Mouse (Mus musculus): ENCODE data around the gene Ube2c. TPM values are rescaled to one million over a fixed set of nuclear protein-coding genes. Genes with fewer than 3 reads are reported as not detected.
"Not testable (repeated sequence)": the region's sequence is repeated elsewhere in the genome, so short reads cannot be mapped to it uniquely, and the experiment has no call there.

Gene Ube2c
- polyA plus RNA-seq, 1 experiment from 2014 or later, result 520 TPM

DNA sequence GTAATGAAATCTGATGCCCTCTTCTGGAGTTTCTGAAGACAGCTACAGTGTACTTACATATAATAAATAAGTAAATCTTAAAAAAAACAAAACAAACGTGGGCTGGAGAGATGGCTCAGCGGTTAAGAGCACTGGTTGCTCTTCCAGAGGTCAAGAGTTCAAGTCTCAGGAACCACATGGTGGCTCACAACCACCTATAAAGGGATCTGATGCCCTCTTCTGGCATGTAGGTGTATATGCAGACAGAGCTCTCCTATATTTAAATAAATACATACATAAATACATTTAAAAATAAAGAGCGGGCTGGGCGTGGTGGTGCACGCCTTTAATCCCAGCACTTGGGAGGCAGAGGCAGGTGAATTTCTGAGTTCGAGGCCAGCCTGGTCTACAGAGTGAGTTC lies 28.9 kb downstream of the Ube2c start:
- not testable (repeated sequence) for H3K27me3 ChIP-seq (ENCODE audit: control insufficient read depth, insufficient read depth, low read length); H3K9me3 ChIP-seq (ENCODE audit: control insufficient read depth, low read length); H3K4me1 ChIP-seq (replicated peaks; ENCODE audit: control insufficient read depth, insufficient read depth, low read length); ATAC-seq (ENCODE audit: low FRiP score); H3K27ac ChIP-seq (ENCODE audit: low read depth, low read length); H3K9ac ChIP-seq (ENCODE audit: low read depth, low read length); H3K36me3 ChIP-seq (ENCODE audit: control insufficient read depth, insufficient read depth, low read length); H3K4me2 ChIP-seq (replicated peaks; ENCODE audit: low read depth, low read length); DNase-seq (ENCODE audit: low spot score); H3K4me3 ChIP-seq (ENCODE audit: low read depth, low read length)
- WGBS, result 88% methylated on average over 6 of the region's 6 CpGs

DNA sequence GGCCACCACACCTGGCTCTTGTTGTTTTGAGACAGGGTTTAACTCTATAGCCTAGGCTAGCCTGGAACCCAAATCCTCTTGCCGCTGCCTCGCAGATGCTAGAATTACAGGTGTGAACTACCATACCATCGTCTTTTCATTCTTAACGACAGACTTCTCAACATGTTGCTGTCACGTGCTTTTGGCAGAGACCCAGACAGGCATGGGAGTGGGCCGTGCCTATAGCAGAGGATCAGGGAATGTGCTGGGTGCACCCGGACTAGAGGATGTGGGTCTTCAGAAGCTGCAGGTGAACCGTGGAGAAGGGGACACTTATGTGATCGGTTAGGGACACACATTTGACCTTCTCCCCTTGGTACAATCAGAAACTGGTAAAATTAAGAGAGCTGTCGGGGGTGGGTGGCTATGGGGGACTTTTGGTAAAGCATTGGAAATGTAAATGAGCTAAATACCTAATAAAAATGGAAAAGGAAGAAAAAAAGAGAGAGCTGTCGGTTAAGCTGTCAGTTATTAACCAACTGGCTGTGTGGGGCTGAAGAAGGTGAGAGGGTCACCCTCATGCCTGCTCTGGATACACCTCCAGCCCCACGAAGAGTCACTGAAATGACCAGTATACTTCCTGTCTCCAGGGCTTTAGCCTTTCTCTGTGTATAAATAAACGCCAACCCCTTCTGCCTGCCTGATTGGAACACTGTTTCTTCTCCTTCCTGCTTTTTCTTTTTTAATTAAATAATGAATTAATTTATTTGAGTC lies 30.7 kb downstream of the Ube2c start:
- 93% methylated on average over 13 of the region's 13 CpGs for WGBS
- peaks cover 3% of the 10 kb centered on the region; the same call in 1 of the 2 replicates for H3K36me3 ChIP-seq (ENCODE audit: control insufficient read depth, insufficient read depth, low read length)

DNA sequence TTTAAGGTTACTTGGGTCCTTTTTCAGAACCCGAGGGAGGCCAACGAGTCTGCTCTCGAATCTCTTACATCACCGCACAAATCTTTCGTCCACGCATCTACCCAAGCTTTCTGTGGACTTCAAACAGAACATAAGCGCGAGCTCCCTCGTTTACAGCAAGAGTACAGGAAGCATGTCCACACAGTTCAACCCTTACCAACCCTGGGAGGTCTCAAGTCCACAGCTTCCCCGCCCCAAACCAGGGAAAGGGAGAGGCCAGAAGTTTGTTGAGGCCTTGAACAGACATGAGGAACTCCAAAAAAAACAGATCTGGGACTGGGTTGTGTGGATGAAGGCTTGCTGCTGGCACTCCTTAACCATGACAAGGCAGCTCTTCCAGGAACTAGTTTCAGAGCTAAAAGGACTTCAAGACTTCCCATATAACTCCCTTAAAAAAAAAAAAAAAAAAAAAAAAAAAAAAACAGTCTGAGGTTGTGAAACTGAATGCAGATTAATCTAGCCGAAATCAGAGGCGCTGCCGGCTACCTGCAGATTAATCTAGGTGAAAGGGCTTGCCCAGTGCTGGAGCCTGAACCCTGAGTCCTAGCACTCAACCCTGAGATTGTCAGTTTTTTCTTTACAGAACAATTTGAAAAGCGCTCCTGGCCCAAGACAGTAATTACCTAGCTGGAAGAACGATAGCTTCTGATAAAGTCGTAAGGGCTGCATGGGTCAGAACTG lies 33.7 kb downstream of the Ube2c start:
- no peak for ATAC-seq (ENCODE audit: low FRiP score)
- 92% methylated on average over 16 of the region's 16 CpGs for WGBS
- no peaks in the 10 kb centered on the region for H3K27me3 ChIP-seq (ENCODE audit: control insufficient read depth, insufficient read depth, low read length)
- peaks cover 4% of the 10 kb centered on the region for H3K4me1 ChIP-seq (replicated peaks; ENCODE audit: control insufficient read depth, insufficient read depth, low read length)
- H3K4me2 ChIP-seq (replicated peaks; ENCODE audit: low read depth, low read length), result peak overlapping the region; percentile 51; the same call in 1 of the 2 replicates
- H3K36me3 ChIP-seq (ENCODE audit: control insufficient read depth, insufficient read depth, low read length), result peaks cover 3% of the 10 kb centered on the region; the same call in 1 of the 2 replicates
- no peak overlapping the region for H3K27ac ChIP-seq (ENCODE audit: low read depth, low read length)
- peak overlapping the region; percentile 83; the same call in 1 of the 2 replicates for H3K4me3 ChIP-seq (ENCODE audit: low read depth, low read length)
- H3K9me3 ChIP-seq (ENCODE audit: control insufficient read depth, low read length), result no peaks in the 10 kb centered on the region
- no peak for DNase-seq (ENCODE audit: low spot score)
- H3K9ac ChIP-seq (ENCODE audit: low read depth, low read length), result peak overlapping the region; percentile 68; the same call in 1 of the 2 replicates

More for the DNA sequence above, 30.7 kb downstream of the Ube2c start:
- Histone ChIP-seq H3K9me3 (ENCODE audit: control insufficient read depth, low read length) (no peaks in the 10 kb centered on the region), H3K4me3 (ENCODE audit: low read depth, low read length) (no peak overlapping the region), H3K27me3 (ENCODE audit: control insufficient read depth, insufficient read depth, low read length) (no peaks in the 10 kb centered on the region), H3K27ac (ENCODE audit: low read depth, low read length) (no peak overlapping the region), H3K4me1 (replicated peaks; ENCODE audit: control insufficient read depth, insufficient read depth, low read length) (peaks cover 4% of the 10 kb centered on the region), H3K9ac (ENCODE audit: low read depth, low read length) (no peak overlapping the region), H3K4me2 (replicated peaks; ENCODE audit: low read depth, low read length) (no peak overlapping the region)
- no peak for DNase-seq (ENCODE audit: low spot score)
- ATAC-seq (ENCODE audit: low FRiP score), result no peak

DNA sequence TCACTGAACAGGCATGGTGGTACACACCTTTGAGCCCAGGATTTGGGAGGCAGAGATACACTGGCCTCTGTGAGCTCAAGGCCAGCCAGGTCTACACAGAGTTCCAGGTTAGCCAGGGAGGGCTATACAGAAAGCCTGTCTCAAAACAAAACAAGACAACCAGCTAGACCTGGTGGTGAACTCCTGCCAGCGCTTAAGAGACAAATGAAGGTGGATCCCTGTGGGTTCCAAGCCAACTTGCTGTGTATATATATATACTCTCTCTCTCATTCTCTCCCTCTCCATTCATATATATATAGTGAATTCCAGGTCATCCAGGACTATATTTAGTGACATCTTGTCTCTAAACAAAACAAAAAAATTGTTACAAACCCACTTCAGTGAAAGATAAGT lies 34.2 kb downstream of the Ube2c start:
- DNase-seq (ENCODE audit: low spot score) (no peak), ATAC-seq (ENCODE audit: low FRiP score) (no peak)
- Histone ChIP-seq H3K27me3 (ENCODE audit: control insufficient read depth, insufficient read depth, low read length) (no peaks in the 10 kb centered on the region), H3K36me3 (ENCODE audit: control insufficient read depth, insufficient read depth, low read length) (peaks cover 6% of the 10 kb centered on the region; the same call in 1 of the 2 replicates), H3K9ac (ENCODE audit: low read depth, low read length) (peak overlapping the region; percentile 68; the same call in 1 of the 2 replicates), H3K4me1 (replicated peaks; ENCODE audit: control insufficient read depth, insufficient read depth, low read length) (peaks cover 4% of the 10 kb centered on the region), H3K9me3 (ENCODE audit: control insufficient read depth, low read length) (no peaks in the 10 kb centered on the region), H3K4me2 (replicated peaks; ENCODE audit: low read depth, low read length) (peak overlapping the region; percentile 51), H3K4me3 (ENCODE audit: low read depth, low read length) (peak overlapping the region; percentile 83), H3K27ac (ENCODE audit: low read depth, low read length) (no peak overlapping the region)
- 69% methylated on average over 1 of the region's 1 CpGs for WGBS

DNA sequence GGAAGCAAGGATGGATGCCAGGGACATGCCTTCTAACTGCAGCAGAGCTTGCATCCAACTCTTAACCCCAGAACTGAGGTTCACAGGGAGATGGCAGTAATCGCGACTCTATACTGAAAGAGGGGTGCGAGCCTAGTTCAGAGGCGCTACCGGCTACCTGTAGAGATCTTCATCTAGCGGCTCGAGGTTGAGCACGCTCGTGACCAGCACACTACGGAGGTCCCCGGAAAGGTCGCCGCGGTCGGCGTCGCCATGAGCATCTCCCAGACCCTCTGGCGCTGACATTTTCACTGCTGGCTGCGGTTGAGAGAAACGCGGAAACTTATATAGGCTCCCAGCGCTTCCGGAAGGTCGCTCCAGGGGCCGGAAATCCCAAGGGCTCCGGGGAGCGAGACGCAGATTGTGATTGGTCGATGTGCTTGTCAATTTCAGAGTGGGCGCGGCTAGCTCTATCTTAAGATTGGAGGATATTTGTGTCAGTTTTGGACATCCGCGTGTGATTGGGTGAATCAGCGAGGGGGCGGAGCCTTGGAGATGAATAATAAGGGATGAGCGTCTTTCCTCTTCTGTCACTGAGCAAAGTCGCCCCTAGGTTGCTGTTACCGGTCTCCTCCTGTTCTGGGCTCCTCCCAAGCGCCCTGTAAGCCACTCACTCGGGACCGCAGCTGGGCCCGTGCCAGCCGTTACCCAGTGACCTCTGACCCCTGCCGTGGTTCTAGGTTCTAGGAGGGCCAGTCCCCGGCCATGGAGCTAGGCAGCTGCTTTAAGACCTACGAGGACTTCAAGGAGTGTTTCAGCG lies 35.0 kb downstream of the Ube2c start, which contains the start of the genes Acot8 and Zswim3:
Gene Acot8 (minus strand): TSS at position 350 of the 799 bp plus-strand sequence.
Gene Zswim3 (plus strand): TSS at position 566 of the 799 bp plus-strand sequence.
- Histone ChIP-seq H3K9me3 (ENCODE audit: control insufficient read depth, low read length) (no peaks in the 10 kb centered on the region), H3K36me3 (ENCODE audit: control insufficient read depth, insufficient read depth, low read length) (peaks cover 3% of the 10 kb centered on the region; the same call in 1 of the 2 replicates), H3K4me1 (replicated peaks; ENCODE audit: control insufficient read depth, insufficient read depth, low read length) (peaks cover 4% of the 10 kb centered on the region), H3K4me2 (replicated peaks; ENCODE audit: low read depth, low read length) (peak within 1 kb of the TSS; percentile 77), H3K27ac (ENCODE audit: low read depth, low read length) (peak within 1 kb of the TSS; percentile 77), H3K9ac (ENCODE audit: low read depth, low read length) (peak within 1 kb of the TSS; percentile 75), H3K4me3 (ENCODE audit: low read depth, low read length) (peak within 1 kb of the TSS; percentile 83), H3K27me3 (ENCODE audit: control insufficient read depth, insufficient read depth, low read length) (no peaks in the 10 kb centered on the region)
- peak; percentile 98 for DNase-seq (ENCODE audit: low spot score)
- WGBS, result under 1% methylated on average over 47 of the region's 47 CpGs
- ATAC-seq (ENCODE audit: low FRiP score), result peak; percentile 97

DNA sequence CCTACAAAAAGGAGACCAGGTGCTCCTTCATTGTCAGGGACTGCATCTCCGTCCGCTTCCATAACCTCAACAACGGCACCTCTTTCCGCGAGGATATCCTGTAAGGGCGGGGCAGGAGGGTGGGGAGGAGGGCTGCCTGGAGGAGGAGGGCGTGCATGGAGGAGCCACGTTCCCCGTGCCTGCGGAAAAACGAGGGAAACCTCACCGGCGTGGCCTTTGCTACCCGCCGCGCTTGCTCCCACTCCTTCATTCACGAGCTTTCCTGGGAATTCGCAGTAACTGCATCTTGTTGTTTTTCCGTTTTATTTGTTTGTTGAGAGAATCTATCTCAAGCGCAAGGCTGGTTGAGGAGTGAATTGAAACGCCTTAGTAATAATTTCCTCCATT lies 35.6 kb downstream of the Ube2c start:
- peak overlapping the region; percentile 77 for H3K27ac ChIP-seq (ENCODE audit: low read depth, low read length)
- DNase-seq (ENCODE audit: low spot score) (no peak), ATAC-seq (ENCODE audit: low FRiP score) (peak; percentile 72)
- no peaks in the 10 kb centered on the region for H3K9me3 ChIP-seq (ENCODE audit: control insufficient read depth, low read length)
- H3K4me1 ChIP-seq (replicated peaks; ENCODE audit: control insufficient read depth, insufficient read depth, low read length), result peaks cover 4% of the 10 kb centered on the region
- no peaks in the 10 kb centered on the region for H3K27me3 ChIP-seq (ENCODE audit: control insufficient read depth, insufficient read depth, low read length)
- H3K4me2 ChIP-seq (replicated peaks; ENCODE audit: low read depth, low read length), result peak overlapping the region; percentile 77
- peaks cover 3% of the 10 kb centered on the region; the same call in 1 of the 2 replicates for H3K36me3 ChIP-seq (ENCODE audit: control insufficient read depth, insufficient read depth, low read length)
- 2% methylated on average over 21 of the region's 21 CpGs for WGBS
- H3K4me3 ChIP-seq (ENCODE audit: low read depth, low read length), result peak overlapping the region; percentile 83
- H3K9ac ChIP-seq (ENCODE audit: low read depth, low read length), result peak overlapping the region; percentile 75

DNA sequence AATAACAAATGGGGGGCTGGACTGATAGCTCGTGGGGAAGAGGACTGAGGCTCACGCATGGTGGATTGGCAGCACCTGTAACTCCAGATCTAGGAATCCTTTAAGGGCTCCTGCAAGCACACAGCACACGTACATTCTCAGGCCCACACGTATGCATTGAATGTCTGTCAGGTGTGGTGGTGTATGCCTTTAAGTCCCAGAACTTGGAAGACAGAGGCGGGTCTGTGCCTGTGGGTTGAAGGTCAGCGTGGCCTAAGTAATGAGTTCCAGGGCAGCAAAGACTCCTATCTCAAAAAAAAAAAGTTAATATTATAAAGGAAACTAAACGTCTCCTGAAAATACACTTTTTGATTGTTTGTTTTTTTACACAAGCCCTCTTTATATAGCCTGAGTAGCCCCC lies 36.9 kb downstream of the Ube2c start:
- no peaks in the 10 kb centered on the region for H3K27me3 ChIP-seq (ENCODE audit: control insufficient read depth, insufficient read depth, low read length)
- no peak overlapping the region for H3K4me3 ChIP-seq (ENCODE audit: low read depth, low read length)
- no peak overlapping the region for H3K27ac ChIP-seq (ENCODE audit: low read depth, low read length)
- ATAC-seq (ENCODE audit: low FRiP score) (no peak), DNase-seq (ENCODE audit: low spot score) (no peak)
- no peaks in the 10 kb centered on the region for H3K9me3 ChIP-seq (ENCODE audit: control insufficient read depth, low read length)
- no peak overlapping the region for H3K4me2 ChIP-seq (replicated peaks; ENCODE audit: low read depth, low read length)
- peaks cover 4% of the 10 kb centered on the region for H3K4me1 ChIP-seq (replicated peaks; ENCODE audit: control insufficient read depth, insufficient read depth, low read length)
- H3K36me3 ChIP-seq (ENCODE audit: control insufficient read depth, insufficient read depth, low read length), result peaks cover 3% of the 10 kb centered on the region; the same call in 1 of the 2 replicates
- H3K9ac ChIP-seq (ENCODE audit: low read depth, low read length), result no peak overlapping the region
- 84% methylated on average over 7 of the region's 7 CpGs for WGBS

DNA sequence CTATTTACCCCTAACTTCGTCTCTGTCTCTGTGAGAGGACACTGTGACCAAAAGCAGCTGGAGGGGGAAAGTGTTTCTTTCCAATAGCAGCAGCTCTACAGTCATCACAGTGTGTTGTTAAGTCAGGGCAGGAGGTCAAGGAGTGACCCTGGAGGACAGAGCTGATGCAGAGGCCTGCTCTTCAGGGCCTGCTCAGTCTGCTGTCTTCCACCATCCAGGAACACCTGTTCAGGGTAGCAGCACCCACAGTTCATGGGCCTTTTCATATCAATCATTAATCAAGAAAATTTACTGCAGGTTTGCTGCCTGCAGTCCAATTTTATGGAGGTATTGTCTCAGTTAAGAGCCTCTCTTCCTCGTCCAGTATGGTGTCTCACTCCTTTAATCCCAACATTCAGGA lies 43.9 kb downstream of the Ube2c start:
- WGBS, result 63% methylated on average over 2 of the region's 2 CpGs
- no peaks in the 10 kb centered on the region for H3K4me1 ChIP-seq (replicated peaks; ENCODE audit: control insufficient read depth, insufficient read depth, low read length)
- peaks cover 3% of the 10 kb centered on the region; the same call in 1 of the 2 replicates for H3K36me3 ChIP-seq (ENCODE audit: control insufficient read depth, insufficient read depth, low read length)
- H3K27ac ChIP-seq (ENCODE audit: low read depth, low read length), result no peak overlapping the region
- no peak overlapping the region for H3K4me3 ChIP-seq (ENCODE audit: low read depth, low read length)
- ATAC-seq (ENCODE audit: low FRiP score) (no peak), DNase-seq (ENCODE audit: low spot score) (no peak)
- H3K9ac ChIP-seq (ENCODE audit: low read depth, low read length), result no peak overlapping the region
- no peaks in the 10 kb centered on the region for H3K9me3 ChIP-seq (ENCODE audit: control insufficient read depth, low read length)
- no peaks in the 10 kb centered on the region for H3K27me3 ChIP-seq (ENCODE audit: control insufficient read depth, insufficient read depth, low read length)
- no peak overlapping the region for H3K4me2 ChIP-seq (replicated peaks; ENCODE audit: low read depth, low read length)

All from hindbrain, embryonic 11.5 days (tissue).